Mouse (Mus musculus) CH12F3 (cell line): ENCODE measurements at regions not wholly inside any gene's neighbourhood (a gene's known extent, or its start where the extent isn't known, plus 50 kb on each side); places are given as distances from the start of the nearest gene placed in this dataset.

Experiments
- in situ Hi-C: fragments of 300-500 bp; cut with MboI; formaldehyde crosslinking; loops from 2 replicates; pipeline ENCODE4 v1.14.3; 2020; ENCODE audit warnings: low sequenced_read_pairs

GRCm38 (mm10) chrX:143462632-143463031, 55.8 kb upstream of the Pak3 start:
- in situ Hi-C loops: no loop called here

GRCm38 (mm10) chrX:143448636-143449346, 54.7 kb upstream of the Chrdl1 start:
- in situ Hi-C loops: loop anchor here (10.0 to 25.0 kb wide), 2 partner anchors 354 to 636 kb away; partner anchors contain the start of gene Rtl9

- in situ Hi-C loops: loop anchor here (10.0 to 25.0 kb wide), 2 partner anchors 350 to 632 kb away; partner anchors contain the start of gene Rtl9
Observed at GRCm38 (mm10) chrX:143444581-143444980, 50.5 kb upstream of the Chrdl1 start.
